Mouse (Mus musculus) mammary gland, adult 2 months (tissue): ENCODE results near the gene Usp36. TPM values are rescaled to one million over a fixed set of nuclear protein-coding genes. Genes with fewer than 3 reads are reported as not detected.

Experiments used
- polyA plus RNA-seq: library from polyadenylated mRNA; depleted of rRNA; stranded (reverse); fragments of >200 nt; gene quantifications from 2 replicates; pipeline ENCODE4 v1.2.3, GENCODE M21; 2012; ENCODE audit warnings: low replicate concordance; rRNA removed

The Usp36 gene
- polyA plus RNA-seq, result 19.7 and 25.8 TPM in 2 replicates

DNA sequence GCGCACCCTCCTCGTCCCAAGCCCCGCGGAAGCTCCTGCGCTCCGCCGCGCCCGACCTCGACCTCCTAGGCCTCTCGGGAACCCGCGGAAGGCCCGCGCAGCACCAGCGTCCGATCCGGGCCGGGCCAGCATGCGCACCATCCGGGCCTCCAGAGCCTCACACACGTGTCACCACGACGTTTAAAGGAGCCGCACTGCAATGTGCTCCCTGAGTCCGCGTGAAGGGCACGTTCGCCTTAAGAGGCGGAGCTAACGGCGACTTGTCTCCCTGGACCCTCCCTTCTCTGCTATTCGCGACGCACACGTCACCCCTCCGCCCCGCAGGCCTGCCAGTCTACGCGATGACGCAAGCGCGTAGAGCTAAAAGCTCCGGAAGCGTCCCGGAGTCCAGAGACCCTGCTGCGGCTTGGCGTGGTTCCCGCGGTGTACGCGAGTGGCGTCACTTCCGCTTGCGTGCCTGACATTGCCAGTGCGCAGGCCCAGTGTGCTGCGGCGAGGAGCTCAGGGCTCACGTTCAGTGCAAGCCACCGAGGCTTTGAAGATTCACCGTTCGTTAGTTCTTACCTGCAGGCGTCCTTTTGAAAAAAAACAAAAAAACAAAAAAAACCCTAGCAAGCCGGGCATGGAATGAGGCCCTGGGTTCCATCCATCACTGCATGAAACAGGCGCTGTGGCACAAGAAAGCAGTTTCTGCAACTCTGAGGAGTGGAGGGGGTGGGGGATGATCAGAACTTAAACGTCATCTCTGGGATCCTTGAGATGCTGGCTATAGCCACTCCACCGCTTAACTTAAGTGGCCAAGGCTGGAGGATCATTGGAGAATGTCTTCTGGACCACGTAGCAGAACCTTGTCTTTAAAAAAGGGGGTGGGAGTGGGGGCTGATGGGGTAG lies at the start of gene Usp36:
Gene Usp36 (minus strand): TSS at position 246 of the 891 bp plus-strand sequence.

GRCm38 (mm10) chr11:118248150-118249011 lies 41.7 kb downstream of the Usp36 start, which contains the start of gene Cyth1:
Cyth1 (minus strand) TSS chr11:118248592.

Other genes with a start within 250 kb of the Usp36 start
- gene Dnah17, start 159.6 kb downstream of the Usp36 start, polyA plus RNA-seq, result 0.13 and 0.18 TPM in 2 replicates
- 35.4 and 41.4 TPM in 2 replicates for gene Cyth1, start 41.7 kb downstream of the Usp36 start, polyA plus RNA-seq
- 0.17 and 0.20 TPM in 2 replicates for gene Cep295nl, start 52.3 kb upstream of the Usp36 start, polyA plus RNA-seq
- gene Timp2, start 65.5 kb upstream of the Usp36 start, polyA plus RNA-seq, result 344 and 379 TPM in 2 replicates
- gene Lgals3bp, start 111.8 kb upstream of the Usp36 start, polyA plus RNA-seq, result 635 and 962 TPM in 2 replicates
- gene Cant1, start 128.8 kb upstream of the Usp36 start, polyA plus RNA-seq, result 58.7 and 84.6 TPM in 2 replicates
- gene C1qtnf1, start 138.0 kb upstream of the Usp36 start, polyA plus RNA-seq, result 53.3 and 76.2 TPM in 2 replicates
- gene Engase, start 186.6 kb upstream of the Usp36 start, polyA plus RNA-seq, result 23.8 and 27.6 TPM in 2 replicates